Mouse (Mus musculus) embryonic facial prominence, embryonic 11.5 days (tissue): ENCODE data around the gene Spesp1. TPM values are rescaled to one million over a fixed set of nuclear protein-coding genes. Genes with fewer than 3 reads are reported as not detected.

Experiments used
- ATAC-seq: fragments of 200-750 bp; cut with Nextera tagmentation; replicated peaks from 2 replicates; pipeline ENCODE4 v1.8.0; 2017; ENCODE audit warnings: low read depth; ENCODE audit not compliant: insufficient number of reproducible peaks, low FRiP score, low TSS enrichment
- DNase-seq: peaks from one replicate; pipeline ENCODE4 v3.0.0-alpha.2; 2015; ENCODE audit warnings: low spot score
- H3K27ac ChIP-seq: fragments of 300-500 bp; sonication (generic); replicated peaks from 2 replicates; pipeline ENCODE4 v1.5.1; 2014; ENCODE audit warnings: mild to moderate bottlenecking, low read depth, low read length, control low read depth
- H3K27me3 ChIP-seq: fragments of 300-500 bp; sonication (generic); 2 replicates; pipeline ENCODE4 v1.6.1; 2014; ENCODE audit warnings: mild to moderate bottlenecking, low read length, moderate library complexity, mixed read lengths; ENCODE audit not compliant: control insufficient read depth, insufficient read depth
- H3K36me3 ChIP-seq: fragments of 300-500 bp; sonication (generic); replicated peaks from 2 replicates; pipeline ENCODE4 v1.6.1; 2014; ENCODE audit warnings: low read depth, mild to moderate bottlenecking, low read length, moderate library complexity, mixed read lengths; ENCODE audit not compliant: control insufficient read depth, insufficient read depth
- H3K4me1 ChIP-seq: fragments of 300-500 bp; sonication (generic); 2 replicates; pipeline ENCODE4 v1.6.1; 2014; ENCODE audit warnings: low read length, mixed read lengths; ENCODE audit not compliant: control insufficient read depth, insufficient read depth
- H3K4me2 ChIP-seq: fragments of 300-500 bp; sonication (generic); 2 replicates; pipeline ENCODE4 v1.6.1; 2014; ENCODE audit warnings: low read depth, mild to moderate bottlenecking, control low read depth, low read length, moderate library complexity
- H3K4me3 ChIP-seq: fragments of 300-500 bp; sonication (generic); 2 replicates; pipeline ENCODE4 v1.5.1; 2014; ENCODE audit warnings: low read depth, low read length, control low read depth
- H3K9ac ChIP-seq: fragments of 300-500 bp; sonication (generic); replicated peaks from 2 replicates; pipeline ENCODE4 v1.6.1; 2014; ENCODE audit warnings: mild to moderate bottlenecking, control low read depth, low read length
- H3K9me3 ChIP-seq: fragments of 300-500 bp; sonication (generic); replicated peaks from 2 replicates; pipeline ENCODE4 v1.6.1; 2016; ENCODE audit warnings: mild to moderate bottlenecking, low read length, inconsistent platforms, mixed read lengths; ENCODE audit not compliant: control insufficient read depth
- WGBS: fragments of 180-500 bp; shearing (Covaris S2); extraction: QIAGEN DNeasy Blood & Tissue Kit; methylation state at CpG from one replicate; pipeline ENCODE4 v1.1.7; 2014; 5-methylcytosine and 5-hydroxymethylcytosine counted together
- polyA plus RNA-seq: library from polyadenylated mRNA; unstranded; fragments of >200 nt; fragmentation: Nextera tagmentation; extraction: Ambion mirVana; gene quantifications from 2 replicates; pipeline ENCODE4 v1.2.1, GENCODE M21; 2014

Spesp1 gene
- polyA plus RNA-seq, 1 experiment from 2014 or later, result not detected

GRCm38 (mm10) chr9:62244612-62245010, 37.4 kb downstream of the Spesp1 start:
- Histone ChIP-seq H3K27ac (no peak overlapping the region), H3K36me3 (no peaks in the 10 kb centered on the region), H3K4me3 (no peak overlapping the region), H3K9me3 (no peaks in the 10 kb centered on the region), H3K4me2 (no peak overlapping the region), H3K27me3 (no peaks in the 10 kb centered on the region), H3K4me1 (no peaks in the 10 kb centered on the region), H3K9ac (no peak overlapping the region)
- 34% methylated on average over 3 of the region's 3 CpGs for WGBS
- no peak for DNase-seq
- ATAC-seq, result no peak

GRCm38 (mm10) chr9:62243991-62244611, 37.9 kb downstream of the Spesp1 start:
- Histone ChIP-seq H3K9ac (no peak overlapping the region), H3K27me3 (no peaks in the 10 kb centered on the region), H3K27ac (no peak overlapping the region), H3K4me3 (no peak overlapping the region), H3K4me2 (no peak overlapping the region), H3K9me3 (no peaks in the 10 kb centered on the region), H3K36me3 (no peaks in the 10 kb centered on the region), H3K4me1 (no peaks in the 10 kb centered on the region)
- ATAC-seq, result peak; percentile 48; the same call in 1 of the 2 replicates
- 23% methylated on average over 19 of the region's 19 CpGs for WGBS
- DNase-seq, result peak; percentile 94

- Histone ChIP-seq H3K4me2 (no peak overlapping the region), H3K27me3 (no peaks in the 10 kb centered on the region), H3K4me3 (no peak overlapping the region), H3K36me3 (no peaks in the 10 kb centered on the region), H3K4me1 (no peaks in the 10 kb centered on the region), H3K27ac (no peak overlapping the region), H3K9ac (no peak overlapping the region), H3K9me3 (no peaks in the 10 kb centered on the region)
- WGBS, result 75% methylated on average over 10 of the region's 10 CpGs
- DNase-seq, result no peak
- ATAC-seq, result no peak
Measured at GRCm38 (mm10) chr9:62240036-62240435, 42.0 kb downstream of the Spesp1 start.

GRCm38 (mm10) chr9:62237381-62237980, 44.5 kb downstream of the Spesp1 start:
- Histone ChIP-seq H3K27ac (no peak overlapping the region), H3K4me1 (no peaks in the 10 kb centered on the region), H3K4me2 (no peak overlapping the region), H3K36me3 (no peaks in the 10 kb centered on the region), H3K4me3 (no peak overlapping the region), H3K27me3 (no peaks in the 10 kb centered on the region), H3K9ac (no peak overlapping the region), H3K9me3 (no peaks in the 10 kb centered on the region)
- DNase-seq (no peak), ATAC-seq (no peak)
- 51% methylated on average over 9 of the region's 9 CpGs for WGBS

- H3K9ac ChIP-seq, result no peak overlapping the region
- no peak overlapping the region for H3K27ac ChIP-seq
- no peak overlapping the region for H3K4me2 ChIP-seq
- H3K27me3 ChIP-seq, result no peaks in the 10 kb centered on the region
- no peaks in the 10 kb centered on the region for H3K36me3 ChIP-seq
- WGBS, result 90% methylated on average over 2 of the region's 2 CpGs
- no peaks in the 10 kb centered on the region for H3K9me3 ChIP-seq
- ATAC-seq (no peak), DNase-seq (no peak)
- no peaks in the 10 kb centered on the region for H3K4me1 ChIP-seq
- H3K4me3 ChIP-seq, result no peak overlapping the region
Measured at GRCm38 (mm10) chr9:62235501-62235900, 46.5 kb downstream of the Spesp1 start.

GRCm38 (mm10) chr9:62232649-62233048, 49.4 kb downstream of the Spesp1 start:
- H3K4me3 ChIP-seq, result no peak overlapping the region
- H3K4me1 ChIP-seq, result no peaks in the 10 kb centered on the region
- no peak for ATAC-seq
- WGBS, result 56% methylated on average over 1 of the region's 1 CpGs
- DNase-seq, result no peak
- H3K27ac ChIP-seq, result no peak overlapping the region
- no peaks in the 10 kb centered on the region for H3K9me3 ChIP-seq
- H3K36me3 ChIP-seq, result no peaks in the 10 kb centered on the region
- no peaks in the 10 kb centered on the region for H3K27me3 ChIP-seq
- H3K4me2 ChIP-seq, result no peak overlapping the region
- H3K9ac ChIP-seq, result no peak overlapping the region

- ATAC-seq (no peak), DNase-seq (no peak)
- Histone ChIP-seq H3K27ac (no peak overlapping the region), H3K36me3 (no peaks in the 10 kb centered on the region), H3K4me3 (no peak overlapping the region), H3K4me2 (no peak overlapping the region), H3K9ac (no peak overlapping the region), H3K9me3 (no peaks in the 10 kb centered on the region), H3K27me3 (no peaks in the 10 kb centered on the region), H3K4me1 (no peaks in the 10 kb centered on the region)
- 81% methylated on average over 3 of the region's 3 CpGs for WGBS
Measured at GRCm38 (mm10) chr9:62231046-62231445, 51.0 kb downstream of the Spesp1 start.

- Histone ChIP-seq H3K9me3 (no peaks in the 10 kb centered on the region), H3K4me2 (no peak overlapping the region), H3K9ac (no peak overlapping the region), H3K36me3 (no peaks in the 10 kb centered on the region), H3K4me3 (no peak overlapping the region), H3K27ac (no peak overlapping the region), H3K27me3 (no peaks in the 10 kb centered on the region), H3K4me1 (no peaks in the 10 kb centered on the region)
- WGBS, result 80% methylated on average over 2 of the region's 2 CpGs
- DNase-seq (no peak), ATAC-seq (no peak)
Measured at GRCm38 (mm10) chr9:62229985-62230384, 52.0 kb downstream of the Spesp1 start.
